Mouse (Mus musculus) limb, embryonic 10.5 days (tissue): ENCODE measurements at regions not wholly inside any gene's neighbourhood (a gene's known extent, or its start where the extent isn't known, plus 50 kb on each side); places are given as distances from the start of the nearest gene placed in this dataset.

Experiments used
- DNase-seq: peaks from one replicate; pipeline ENCODE4 v3.0.0-alpha.2; 2017; ENCODE audit warnings: low spot score
- H3K27ac ChIP-seq: fragments of 300-500 bp; sonication (generic); 2 replicates; pipeline ENCODE4 v1.5.1; 2016; ENCODE audit warnings: mild to moderate bottlenecking
- H3K27me3 ChIP-seq: fragments of 300-500 bp; sonication (generic); 2 replicates; pipeline ENCODE4 v1.6.1; 2016; ENCODE audit warnings: low read depth, mild to moderate bottlenecking; ENCODE audit not compliant: poor library complexity, severe bottlenecking
- H3K36me3 ChIP-seq: fragments of 300-500 bp; sonication (generic); 2 replicates; pipeline ENCODE4 v1.6.1; 2016; ENCODE audit warnings: mild to moderate bottlenecking, moderate library complexity
- H3K4me1 ChIP-seq: fragments of 300-500 bp; sonication (generic); 2 replicates; pipeline ENCODE4 v1.6.1; 2016
- H3K4me3 ChIP-seq: fragments of 300-500 bp; sonication (generic); 2 replicates; pipeline ENCODE4 v1.5.1; 2016; ENCODE audit warnings: mild to moderate bottlenecking, moderate library complexity
- H3K9me3 ChIP-seq: fragments of 300-500 bp; sonication (generic); replicated peaks from 2 replicates; pipeline ENCODE4 v1.6.1; 2016; ENCODE audit warnings: mild to moderate bottlenecking
- WGBS: fragments of 180-500 bp; shearing (Covaris S2); methylation state at CpG from one replicate; pipeline ENCODE4 v1.1.7; 2016; 5-methylcytosine and 5-hydroxymethylcytosine counted together

GRCm38 (mm10) chr4:5494072-5495000 is 701.2 kb upstream of the Impad1 start:
- Histone ChIP-seq H3K27me3 (no peaks in the 10 kb centered on the region), H3K9me3 (no peaks in the 10 kb centered on the region), H3K4me1 (no peaks in the 10 kb centered on the region), H3K4me3 (no peak overlapping the region), H3K27ac (no peak overlapping the region), H3K36me3 (no peaks in the 10 kb centered on the region)
- WGBS, result 83% methylated on average over 1 of the region's 1 CpGs
- no peak for DNase-seq

DNA sequence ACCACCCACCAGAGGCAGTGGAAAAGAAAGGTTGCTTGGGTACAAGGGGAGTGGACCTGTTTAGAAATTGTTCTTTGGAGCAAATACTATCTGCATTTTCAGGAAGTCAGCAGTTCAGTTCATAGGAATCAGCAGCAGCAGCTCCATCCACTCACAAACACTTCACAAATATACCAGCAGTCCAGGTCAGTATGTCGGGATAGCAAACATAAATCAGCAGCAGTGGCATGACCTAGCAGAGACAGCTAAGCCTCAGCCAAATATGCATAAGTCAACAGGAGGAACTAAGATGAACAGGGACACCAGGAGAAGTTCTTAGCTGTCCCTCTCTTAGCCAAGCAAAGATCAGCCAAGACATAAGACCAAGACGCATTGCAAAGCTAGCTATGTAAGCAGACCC is 693.6 kb upstream of the Impad1 start:
- H3K9me3 ChIP-seq, result no peaks in the 10 kb centered on the region
- H3K27me3 ChIP-seq, result no peaks in the 10 kb centered on the region
- H3K4me3 ChIP-seq, result no peak overlapping the region
- no peaks in the 10 kb centered on the region for H3K4me1 ChIP-seq
- H3K27ac ChIP-seq, result no peak overlapping the region
- H3K36me3 ChIP-seq, result no peaks in the 10 kb centered on the region
- DNase-seq, result no peak
- WGBS, result 88% methylated on average over 2 of the region's 2 CpGs

GRCm38 (mm10) chr4:5471891-5472558 is 678.9 kb upstream of the Impad1 start:
- no peak for DNase-seq
- Histone ChIP-seq H3K9me3 (no peaks in the 10 kb centered on the region), H3K27me3 (no peaks in the 10 kb centered on the region), H3K4me3 (no peak overlapping the region), H3K36me3 (no peaks in the 10 kb centered on the region), H3K27ac (no peak overlapping the region), H3K4me1 (no peaks in the 10 kb centered on the region)
- WGBS, result 71% methylated on average over 3 of the region's 3 CpGs

DNA sequence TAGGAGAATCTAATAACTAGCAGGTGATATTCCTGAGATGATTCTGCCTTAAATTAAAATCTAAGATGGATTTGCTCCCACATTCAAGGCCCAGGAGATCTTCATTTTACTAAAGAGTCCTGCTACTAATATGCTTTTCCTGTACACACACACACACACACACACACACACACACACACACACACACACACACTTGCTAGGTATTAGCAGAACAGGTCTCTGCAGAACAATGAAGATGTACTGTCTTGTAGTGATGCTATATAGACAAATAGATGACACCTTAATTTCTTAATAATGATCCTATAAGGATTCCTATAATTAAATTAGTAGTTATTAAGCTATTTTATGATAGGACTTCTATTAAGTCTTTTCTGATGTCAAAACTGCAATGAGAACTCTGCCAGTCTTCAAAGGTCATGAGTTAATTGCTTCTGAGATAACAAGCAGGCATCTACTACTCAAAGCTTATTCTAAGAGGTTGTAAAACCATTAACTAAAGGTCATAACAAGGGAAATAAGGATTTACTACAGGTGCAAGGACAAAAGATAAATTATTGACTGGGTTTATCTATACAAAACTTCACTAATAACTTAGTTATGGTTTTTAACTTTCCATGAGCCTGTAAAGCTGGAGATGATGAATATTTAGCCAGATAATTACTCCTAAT is 666.0 kb upstream of the Impad1 start:
- DNase-seq, result no peak
- no peaks in the 10 kb centered on the region for H3K36me3 ChIP-seq
- no peaks in the 10 kb centered on the region for H3K27me3 ChIP-seq
- no peak overlapping the region for H3K4me3 ChIP-seq
- no peaks in the 10 kb centered on the region for H3K9me3 ChIP-seq
- no peaks in the 10 kb centered on the region for H3K4me1 ChIP-seq
- no peak overlapping the region for H3K27ac ChIP-seq

GRCm38 (mm10) chr4:5450417-5450816 is 657.3 kb upstream of the Impad1 start:
- Histone ChIP-seq H3K9me3 (no peaks in the 10 kb centered on the region), H3K36me3 (no peaks in the 10 kb centered on the region), H3K27me3 (no peaks in the 10 kb centered on the region), H3K4me3 (no peak overlapping the region), H3K4me1 (no peaks in the 10 kb centered on the region), H3K27ac (no peak overlapping the region)
- DNase-seq, result no peak
- WGBS, result 93% methylated on average over 6 of the region's 6 CpGs

- Histone ChIP-seq H3K4me3 (no peak overlapping the region), H3K9me3 (no peaks in the 10 kb centered on the region), H3K27me3 (no peaks in the 10 kb centered on the region), H3K36me3 (no peaks in the 10 kb centered on the region), H3K27ac (no peak overlapping the region), H3K4me1 (no peaks in the 10 kb centered on the region)
- 94% methylated on average over 2 of the region's 2 CpGs for WGBS
- no peak for DNase-seq
Measured at GRCm38 (mm10) chr4:5441339-5442019, 648.3 kb upstream of the Impad1 start.

GRCm38 (mm10) chr4:5437076-5437475 is 643.9 kb upstream of the Impad1 start:
- no peaks in the 10 kb centered on the region for H3K9me3 ChIP-seq
- WGBS, result 80% methylated on average over 3 of the region's 3 CpGs
- no peak for DNase-seq
- H3K27ac ChIP-seq, result no peak overlapping the region
- no peaks in the 10 kb centered on the region for H3K36me3 ChIP-seq
- H3K4me3 ChIP-seq, result no peak overlapping the region
- no peaks in the 10 kb centered on the region for H3K4me1 ChIP-seq
- H3K27me3 ChIP-seq, result no peaks in the 10 kb centered on the region
